Mouse (Mus musculus) cortical plate, adult 2 months (tissue): ENCODE measurements around the gene Gng8.

ENCODE experiments used
- CTCF ChIP-seq: fragments of 200-500 bp; IDR thresholded peaks from 2 replicates; pipeline ENCODE4 v1.5.1; 2011; ENCODE audit warnings: mild to moderate bottlenecking, control low read depth, low read length; ENCODE audit not compliant: insufficient read depth; ENCODE audit errors: extremely low read depth
- POLR2A ChIP-seq: fragments of 200-500 bp; IDR thresholded peaks from 2 replicates; pipeline ENCODE4 v1.6.1; 2011; ENCODE audit warnings: mild to moderate bottlenecking, low read length, control low read depth; ENCODE audit not compliant: insufficient read depth; ENCODE audit errors: extremely low read depth

DNA sequence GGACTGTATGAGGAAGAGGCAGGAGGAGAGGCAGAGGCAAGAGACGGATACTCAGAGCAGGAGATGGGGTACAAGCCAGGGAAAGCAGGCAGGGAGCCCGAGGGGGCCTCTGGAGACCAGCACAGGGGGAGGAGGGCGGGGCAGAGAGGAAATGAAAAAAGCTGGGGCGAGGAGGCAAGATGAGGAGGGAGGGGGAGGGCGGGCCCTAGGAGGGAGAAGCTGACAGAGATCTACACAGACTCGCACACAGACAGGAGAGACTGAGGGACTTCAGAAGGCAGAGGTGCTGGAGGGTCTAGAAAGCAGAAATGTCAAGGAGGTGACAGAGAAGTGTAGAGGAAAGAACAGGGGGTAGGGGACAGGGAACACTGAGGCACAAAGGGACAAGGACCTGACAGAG is 14.7 kb downstream of the Gng8 start, which contains the start of gene Ptgir:
- no peak for TF ChIP-seq CTCF
- no peak for TF ChIP-seq POLR2A
